16 mouse cellular contexts compared by ENCODE assay signal in genomic region chr12:12270495-12270894, GRCm38 (mm10). TPM values are rescaled to one million over a fixed set of nuclear protein-coding genes. Genes with fewer than 3 reads are reported as not detected.
A peak's percentile ranks its signal among the peaks of the same experiment; 100 is the strongest.
DNase-seq lines count a peak whose midpoint lies in the region; ATAC-seq and TF ChIP-seq lines count a peak whose summit lies in the region.
"Had no signal": no experiment of that assay in that cellular context is flagged by ENCODE, and none has a peak within 500 bp of the region (broad histone marks: within the 10 kb centered on the region; RNA-seq: fewer than 3 reads in every experiment).

No protein-coding gene starts in this region.

- H3K27ac ChIP-seq in liver, postnatal 0 days (ENCODE audit: low read depth): 0 out of 2 replicates have a peak overlapping the region, but pooled peaks have one; percentile 11
- peak overlapping the region; percentile 52 for H3K27ac ChIP-seq in brown adipose tissue, adult 24 weeks (replicated peaks; ENCODE audit: low read depth, low read length)
- no peak overlapping the region for H3K27ac ChIP-seq in kidney, embryonic 15.5 days
- no peak overlapping the region for H3K27ac ChIP-seq in cerebellum, adult 2 months (ENCODE audit: insufficient read depth, low read length)
- H3K27ac ChIP-seq: forebrain, embryonic 15.5 days; heart, embryonic 15.5 days; limb, embryonic 15.5 days; lung, embryonic 15.5 days; neural tube, embryonic 13.5 days had no signal

- TF ChIP-seq POLR2A in cerebellum, adult 2 months (IDR thresholded peaks at IDR 0.05; ENCODE audit: borderline replicate concordance, insufficient read depth, low read length): no peak

- TF ChIP-seq CTCF in liver, postnatal 0 days (IDR thresholded peaks at IDR 0.05; ENCODE audit: low read depth): no peak
- no peak for TF ChIP-seq CTCF in cerebellum, adult 2 months (IDR thresholded peaks at IDR 0.05; ENCODE audit: borderline replicate concordance, insufficient read depth, low read depth, low read length)

- peak; percentile 28 to 72 for DNase-seq in adrenal gland, adult (ENCODE audit: inconsistent age in 2 of 2, low spot score in 1 of 2)
- DNase-seq in adrenal gland, postnatal 14 days: no peak
- DNase-seq in liver, postnatal 0 days: no peak
- no peak for DNase-seq in liver
- DNase-seq in cerebellum, adult 2 months: no peak
- DNase-seq: cerebellum, adult 11-12 months; kidney, adult 2 months had no signal

- no peaks in the 10 kb centered on the region for H3K9me3 ChIP-seq in liver, postnatal 0 days (ENCODE audit: low read length)
- no peaks in the 10 kb centered on the region for H3K9me3 ChIP-seq in kidney, embryonic 15.5 days (replicated peaks)
- H3K9me3 ChIP-seq: forebrain, embryonic 15.5 days; heart, embryonic 15.5 days; limb, embryonic 15.5 days; lung, embryonic 15.5 days; neural tube, embryonic 13.5 days had no signal

- H3K27me3 ChIP-seq in liver, postnatal 0 days (ENCODE audit: insufficient read depth, low read length): no peaks in the 10 kb centered on the region
- no peaks in the 10 kb centered on the region for H3K27me3 ChIP-seq in kidney, embryonic 15.5 days
- no peaks in the 10 kb centered on the region for H3K27me3 ChIP-seq in cerebellum, adult 2 months (ENCODE audit: control insufficient read depth, insufficient read depth, low read length)
- H3K27me3 ChIP-seq: forebrain, embryonic 15.5 days; heart, embryonic 15.5 days; limb, embryonic 15.5 days; lung, embryonic 15.5 days; neural tube, embryonic 13.5 days had no signal

- WGBS in liver, postnatal 0 days (ENCODE audit: insufficient replicate concordance): 50% methylated on average over 3 of the region's 3 CpGs
- 83% methylated on average over 3 of the region's 3 CpGs for WGBS in kidney, embryonic 15.5 days
- 82% methylated on average over 3 of the region's 3 CpGs for WGBS in cerebellum, adult 2 months

- no peak overlapping the region for H3K9ac ChIP-seq in liver, postnatal 0 days (replicated peaks)
- H3K9ac ChIP-seq in kidney, embryonic 15.5 days: no peak overlapping the region
- H3K9ac ChIP-seq: forebrain, embryonic 15.5 days; heart, embryonic 15.5 days; limb, embryonic 15.5 days; lung, embryonic 15.5 days; neural tube, embryonic 13.5 days had no signal

- H3K4me2 ChIP-seq in liver, postnatal 0 days (ENCODE audit: low read depth, low read length): no peak overlapping the region
- no peak overlapping the region for H3K4me2 ChIP-seq in kidney, embryonic 15.5 days
- H3K4me2 ChIP-seq: forebrain, embryonic 15.5 days; heart, embryonic 15.5 days; limb, embryonic 15.5 days; lung, embryonic 15.5 days; neural tube, embryonic 13.5 days had no signal

- no peak for TF ChIP-seq EP300 in liver, postnatal 0 days (IDR thresholded peaks at IDR 0.05; ENCODE audit: low read depth)

- H3K4me3 ChIP-seq in liver, postnatal 0 days (ENCODE audit: low read depth, low read length): no peak overlapping the region
- H3K4me3 ChIP-seq in brown adipose tissue, adult 24 weeks (ENCODE audit: insufficient read depth, low read depth, low read length): no peak overlapping the region
- H3K4me3 ChIP-seq in kidney, embryonic 15.5 days (replicated peaks): no peak overlapping the region
- no peak overlapping the region for H3K4me3 ChIP-seq in cerebellum, adult 2 months (replicated peaks; ENCODE audit: insufficient read depth, low read depth, low read length)
- H3K4me3 ChIP-seq: erythroblast, embryonic 14.5 days; forebrain, embryonic 15.5 days; heart, embryonic 15.5 days; limb, embryonic 15.5 days; lung, embryonic 15.5 days; neural tube, embryonic 13.5 days had no signal

- H3K4me1 ChIP-seq in liver, postnatal 0 days (ENCODE audit: insufficient read depth): peaks cover 4% of the 10 kb centered on the region
- peaks cover 38% of the 10 kb centered on the region for H3K4me1 ChIP-seq in brown adipose tissue, adult 24 weeks (ENCODE audit: control insufficient read depth, insufficient read depth, insufficient read length, low read length)
- no peaks in the 10 kb centered on the region for H3K4me1 ChIP-seq in kidney, embryonic 15.5 days
- peaks cover 2% of the 10 kb centered on the region; the same call in 1 of the 2 replicates for H3K4me1 ChIP-seq in cerebellum, adult 2 months (ENCODE audit: control insufficient read depth, insufficient read depth, low read length)

- no peaks in the 10 kb centered on the region for H3K36me3 ChIP-seq in liver, postnatal 0 days (replicated peaks; ENCODE audit: insufficient read depth, low read length)
- H3K36me3 ChIP-seq in kidney, embryonic 15.5 days: no peaks in the 10 kb centered on the region
- H3K36me3 ChIP-seq: forebrain, embryonic 15.5 days; heart, embryonic 15.5 days; limb, embryonic 15.5 days; lung, embryonic 15.5 days; neural tube, embryonic 13.5 days had no signal

- 0 out of 2 replicates have a peak, but pooled peaks have one; percentile 23 for ATAC-seq in liver, postnatal 0 days
- peak; percentile 89 for ATAC-seq in monocyte, adult 5-6 weeks (replicated peaks; ENCODE audit: insufficient number of reproducible peaks, low FRiP score, low TSS enrichment, poor library complexity, severe bottlenecking)
- ATAC-seq in kidney, embryonic 15.5 days (replicated peaks; ENCODE audit: low FRiP score): no peak
- ATAC-seq: forebrain, embryonic 15.5 days had no signal

RNA-seq across cellular contexts. Expression of gene Fam49a, which starts 8.6 kb away (rescaled TPM):
- total RNA-seq in adrenal gland, postnatal 14 days (2021): 22.0 and 27.3 TPM in 2 replicates
- polyA plus RNA-seq in liver, postnatal 0 days (2015; fragmentation: Nextera tagmentation; extraction: Ambion mirVana): 2.7 and 3.2 TPM in 2 replicates
- 16.8 and 23.9 TPM in 2 replicates for polyA plus RNA-seq in brown adipose tissue, adult 24 weeks (2012; ENCODE audit: insufficient read depth, insufficient read length, missing spikeins)
- total RNA-seq in monocyte, adult 5-6 weeks (2017): 246 to 301 TPM (median 285 TPM) in 3 replicates
- polyA plus RNA-seq in kidney, embryonic 15.5 days (2015; fragmentation: Nextera tagmentation; extraction: Ambion mirVana): 6.2 and 6.8 TPM in 2 replicates
- 19.6 and 21.7 TPM in 2 replicates for polyA plus RNA-seq in cerebellum, adult 2 months (2012; rRNA removed)

Comparison
In these comparisons a context has a peak if more than half of its experiments do, and no peak if none do; other contexts are left out.
1. DNase-seq: peak in adrenal gland, adult (2 of 2); none in adrenal gland, postnatal 14 days (single experiment), liver, postnatal 0 days (single experiment), liver (single experiment) and cerebellum, adult 2 months (0 of 2).
2. H3K27ac ChIP-seq: peak in liver, postnatal 0 days (single experiment) and brown adipose tissue, adult 24 weeks (single experiment); none in kidney, embryonic 15.5 days (single experiment) and cerebellum, adult 2 months (single experiment).